Mouse (Mus musculus) spleen, adult 18-20 months (tissue): Measurements from ENCODE around the gene Chrnd.
A peak's percentile ranks its signal among the peaks of the same experiment; 100 is the strongest.

Experiments used
- DNase-seq, 2 experiments: peaks; one replicate each; pipeline ENCODE4 v3.0.0; 2022; ENCODE audit warnings: mixed read lengths in 2 of 2

The Chrnd gene

DNA sequence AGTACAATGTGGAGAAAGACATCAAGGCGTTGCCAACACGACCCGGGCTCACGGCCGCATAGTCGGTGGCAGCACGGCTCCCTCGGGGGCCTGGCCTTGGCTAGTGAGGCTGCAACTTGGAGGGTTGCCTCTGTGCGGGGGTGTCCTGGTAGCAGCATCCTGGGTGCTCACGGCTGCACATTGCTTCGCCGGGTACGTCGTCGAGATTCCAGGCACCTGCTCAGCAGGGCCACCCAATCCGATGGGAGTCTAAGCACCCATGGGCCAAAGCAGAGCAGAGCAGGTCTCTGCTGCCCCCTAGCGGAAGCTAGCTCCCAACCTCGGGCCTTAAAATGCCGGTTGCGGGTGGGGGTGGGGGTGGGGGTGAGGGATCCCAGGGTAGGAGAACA lies 5.7 kb upstream of the Chrnd start:
- DNase-seq, result peak; percentile 24 to 68

DNA sequence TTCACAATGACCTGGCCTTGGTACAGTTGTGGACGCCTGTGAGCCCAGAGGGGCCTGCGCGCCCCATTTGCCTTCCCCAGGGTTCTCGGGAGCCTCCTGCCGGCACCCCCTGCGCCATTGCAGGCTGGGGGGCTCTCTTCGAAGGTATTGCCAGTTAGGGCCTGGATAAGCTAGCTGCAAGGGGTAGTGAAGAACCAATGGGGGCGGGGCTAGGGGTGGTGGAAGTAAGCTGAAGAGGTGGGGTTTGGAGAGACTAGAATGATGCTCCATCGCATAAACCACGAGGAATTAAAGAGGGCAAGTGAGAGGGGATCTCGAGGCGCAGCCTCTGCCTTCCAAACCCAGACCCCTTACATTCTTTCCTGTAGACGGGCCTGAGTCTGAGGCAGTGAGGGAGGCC lies 4.9 kb upstream of the Chrnd start:
- no peak for DNase-seq

DNA sequence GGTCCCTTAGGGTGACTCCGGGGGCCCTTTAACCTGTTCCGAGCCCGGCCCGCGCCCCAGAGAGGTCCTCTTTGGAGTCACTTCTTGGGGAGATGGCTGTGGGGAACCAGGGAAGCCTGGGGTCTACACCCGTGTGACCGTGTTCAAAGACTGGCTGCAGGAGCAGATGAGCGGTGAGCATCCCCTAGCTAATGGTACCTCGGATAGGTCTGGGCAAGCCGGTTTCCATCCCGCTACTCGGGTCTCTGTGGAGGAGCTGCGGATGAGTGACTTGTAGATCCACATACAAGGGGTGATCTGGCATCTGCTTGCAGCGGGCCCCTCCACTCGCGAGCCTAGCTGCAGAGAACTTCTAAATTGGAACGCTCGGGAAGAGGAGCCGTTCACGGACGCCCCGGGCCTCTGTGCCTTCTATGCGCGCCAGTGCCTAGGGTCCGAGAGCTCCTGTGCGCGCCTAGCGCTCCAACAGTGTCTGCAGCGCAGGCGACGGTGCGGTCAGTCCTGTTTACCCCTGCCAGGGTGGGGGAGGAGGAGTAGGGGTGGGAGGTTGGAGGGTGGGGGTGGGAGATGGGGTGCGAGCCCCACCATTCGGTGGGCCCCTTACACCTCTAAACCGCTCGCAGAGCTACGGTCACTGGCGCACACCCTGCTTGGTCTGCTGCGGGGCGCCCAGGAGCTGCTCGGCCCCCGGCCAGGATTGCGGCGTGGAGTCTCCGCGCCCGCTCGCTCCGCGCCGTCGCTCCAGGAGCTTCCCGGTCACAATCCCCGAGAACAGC lies 4.0 kb upstream of the Chrnd start:
- no peak for DNase-seq

DNA sequence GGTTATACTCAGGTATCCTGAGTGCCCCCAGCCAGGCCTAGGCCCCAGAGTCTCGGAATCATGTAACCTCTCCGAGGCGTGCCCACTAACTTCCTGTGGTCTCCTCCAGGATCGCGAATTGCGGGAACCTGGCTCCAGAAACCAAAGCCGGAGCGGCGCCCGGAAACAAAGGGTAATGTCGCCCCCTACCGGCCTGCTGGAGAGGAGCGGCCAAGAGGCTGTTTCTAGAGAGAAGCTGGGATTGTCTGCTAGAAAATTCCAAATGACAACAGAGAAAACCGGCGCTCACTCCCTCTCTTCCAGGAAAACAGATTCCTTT lies 3.4 kb upstream of the Chrnd start:
- peak; percentile 19 to 58 for DNase-seq

DNA sequence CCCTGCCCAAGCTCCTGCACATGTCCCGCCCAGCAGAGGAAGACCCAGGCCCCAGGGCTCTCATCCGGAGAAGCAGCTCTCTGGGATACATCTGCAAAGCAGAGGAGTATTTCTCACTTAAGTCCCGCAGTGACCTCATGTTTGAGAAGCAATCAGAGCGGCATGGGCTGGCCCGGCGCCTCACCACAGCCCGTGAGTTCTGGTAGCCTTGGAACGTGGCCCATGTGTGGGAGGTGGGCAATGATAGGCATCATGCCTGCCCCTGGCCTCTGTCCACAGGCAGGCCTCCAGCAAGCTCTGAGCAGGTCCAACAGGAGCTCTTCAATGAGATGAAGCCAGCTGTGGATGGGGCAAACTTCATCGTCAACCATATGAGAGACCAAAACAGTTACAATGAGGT lies 6.9 kb downstream of the Chrnd start:
- no peak for DNase-seq

DNA sequence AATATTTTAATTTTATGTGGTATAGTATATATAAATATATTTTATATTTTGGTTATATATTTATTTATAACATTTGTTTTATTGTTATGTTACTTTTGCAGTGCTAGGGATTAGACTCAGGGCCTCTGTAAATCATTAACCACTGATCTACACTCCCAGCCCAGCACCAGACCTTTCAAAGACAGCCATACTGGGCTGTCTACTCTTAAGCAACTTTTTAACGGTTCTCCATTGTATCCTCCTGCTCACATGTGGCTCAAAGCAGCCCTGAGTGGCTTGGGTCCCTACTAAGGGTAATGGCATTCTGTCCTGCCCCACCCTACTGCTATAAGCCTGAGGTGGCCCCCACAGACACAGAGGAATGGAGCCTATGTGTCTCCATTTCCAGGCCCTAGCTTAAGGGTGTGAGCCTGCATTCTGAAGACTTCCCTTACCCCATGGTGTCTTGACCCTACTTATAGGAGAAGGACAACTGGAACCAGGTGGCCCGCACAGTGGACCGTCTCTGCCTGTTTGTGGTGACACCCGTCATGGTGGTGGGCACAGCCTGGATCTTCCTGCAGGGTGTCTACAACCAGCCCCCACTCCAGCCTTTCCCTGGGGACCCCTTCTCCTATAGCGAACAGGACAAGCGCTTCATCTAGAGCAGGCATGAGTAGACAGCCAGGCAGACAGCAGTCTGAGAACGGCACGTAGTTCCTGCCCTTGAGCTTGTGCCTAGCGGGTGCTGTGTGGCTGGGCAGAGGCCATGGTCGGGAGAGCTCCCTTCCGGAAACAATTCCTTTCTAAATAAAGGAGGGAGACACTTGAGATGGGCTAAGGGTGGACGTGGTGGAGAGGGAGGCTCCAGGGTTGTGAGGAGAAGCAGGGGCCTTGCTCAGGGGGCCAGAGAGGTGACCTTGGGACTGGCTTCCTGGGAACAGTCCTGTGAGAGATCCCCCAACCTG lies 8.0 kb downstream of the Chrnd start:
- no peak for DNase-seq

DNA sequence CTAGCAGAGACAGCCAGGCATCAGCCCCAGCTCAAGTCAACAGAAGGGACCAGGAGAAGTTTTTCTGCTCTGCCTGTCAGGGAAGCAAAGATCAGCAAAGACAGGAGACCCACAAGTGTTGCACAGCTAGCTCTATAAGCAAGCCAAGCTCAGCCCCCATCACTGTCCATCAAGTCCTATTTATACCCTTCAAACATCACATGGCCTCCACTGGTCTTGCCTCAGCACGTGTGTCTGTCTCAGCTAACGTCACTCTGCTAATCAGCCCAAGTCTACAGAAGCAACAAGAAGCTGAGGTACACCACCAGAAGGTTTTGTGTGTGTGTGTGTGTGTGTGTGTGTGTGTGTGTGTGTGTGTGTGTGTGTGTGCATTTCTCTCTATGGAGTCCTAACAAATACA lies 10.4 kb downstream of the Chrnd start:
- DNase-seq, result no peak

DNA sequence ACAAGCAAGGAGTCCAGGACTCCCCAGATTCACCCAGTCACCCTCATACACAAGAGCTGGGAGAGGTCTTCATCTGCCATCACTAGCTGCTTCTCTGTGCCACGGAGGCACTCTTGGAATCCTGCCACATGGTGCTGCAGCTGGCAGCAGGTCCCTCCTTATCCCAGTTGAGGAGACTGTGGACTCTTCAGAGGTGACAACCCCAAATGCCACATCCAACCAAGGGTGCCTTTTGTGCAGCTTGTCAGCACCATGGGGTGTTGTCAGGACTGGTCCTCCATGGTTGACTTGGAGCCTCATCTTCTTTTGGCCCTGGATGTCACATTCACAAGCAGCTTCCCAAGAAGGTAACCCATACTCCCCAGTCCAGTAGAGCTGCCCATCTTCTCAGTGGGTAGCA lies 11.4 kb downstream of the Chrnd start:
- DNase-seq, result no peak

DNA sequence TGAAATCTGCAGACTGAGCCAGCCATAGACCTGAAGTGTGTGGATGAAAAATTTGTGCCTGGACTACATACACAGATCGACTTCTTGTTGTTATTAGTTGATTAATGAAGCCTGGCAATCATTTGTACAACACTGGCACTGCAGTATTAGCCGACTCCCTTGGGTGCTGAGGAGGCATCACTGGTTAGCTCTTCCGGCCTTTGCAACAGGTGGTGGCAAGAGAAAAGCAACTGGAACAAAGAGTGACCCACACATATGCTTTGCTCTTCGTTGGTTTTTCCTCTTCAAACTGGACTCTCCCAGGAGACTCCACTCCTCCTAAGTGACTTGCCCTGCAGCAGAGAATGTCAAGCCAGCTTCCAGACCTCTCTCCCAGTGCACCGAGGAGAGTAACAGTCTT lies 13.4 kb downstream of the Chrnd start:
- DNase-seq, result no peak

DNA sequence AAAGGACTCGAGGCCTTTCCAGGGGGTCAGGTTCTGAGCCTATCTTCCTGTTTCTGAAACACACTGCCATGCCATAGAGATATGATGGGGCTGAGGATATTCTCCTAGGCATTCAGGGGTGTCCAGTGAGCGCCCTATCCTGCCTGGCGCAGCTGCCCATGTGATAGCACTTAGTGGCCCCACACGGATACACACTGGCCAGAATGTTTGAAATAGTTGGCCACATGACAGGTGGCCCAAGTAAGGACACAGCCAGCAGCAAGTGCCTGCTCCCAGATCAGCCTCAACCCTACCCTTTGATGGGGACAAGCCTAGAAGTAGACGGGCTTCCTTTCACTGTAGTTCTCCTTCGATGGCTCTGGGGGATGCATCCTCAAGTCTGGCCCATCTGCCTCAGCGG lies 14.1 kb downstream of the Chrnd start, which contains the start of gene Chrng:
Gene Chrng, plus strand, starts transcription at position 193 of the 400 bp plus-strand sequence.
- no peak for DNase-seq

DNA sequence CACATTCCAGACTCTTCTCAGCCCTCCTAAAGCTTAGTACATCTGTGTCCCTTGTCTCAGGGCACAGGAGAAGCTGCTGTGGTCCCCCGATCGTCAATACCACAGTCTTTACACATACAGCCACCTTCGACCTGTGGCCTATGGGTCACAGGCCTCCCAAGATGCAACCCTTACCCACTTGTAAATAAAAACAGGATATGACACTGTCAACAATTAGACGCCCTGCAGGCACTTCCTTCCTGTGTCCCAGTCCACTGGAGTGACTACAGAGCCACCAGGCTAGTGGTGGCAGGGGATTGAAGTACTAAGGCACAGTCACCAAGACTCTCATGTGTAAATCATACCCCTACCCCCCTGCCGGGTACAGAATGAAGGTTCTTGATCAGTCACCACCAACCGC lies 14.6 kb downstream of the Chrnd start:
- DNase-seq, result no peak

DNA sequence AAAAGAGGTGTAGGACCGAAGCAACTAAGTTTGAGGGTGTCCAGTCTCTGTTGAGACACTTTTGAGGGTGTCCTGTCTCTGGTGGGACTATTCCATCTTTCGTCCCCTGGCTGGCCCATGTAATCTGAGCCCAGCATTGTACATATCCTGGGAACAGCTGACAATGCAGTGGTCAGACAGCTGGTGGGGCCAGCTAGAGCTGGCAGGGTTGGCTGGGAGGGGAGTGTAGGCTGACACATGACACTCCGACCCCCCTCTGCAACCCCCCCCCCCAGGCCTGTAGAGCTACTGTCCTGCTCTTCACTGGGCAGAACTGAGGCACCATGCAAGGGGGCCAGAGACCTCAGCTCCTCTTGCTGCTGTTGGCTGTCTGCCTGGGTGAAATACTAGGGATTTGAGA lies 15.1 kb downstream of the Chrnd start:
- no peak for DNase-seq

DNA sequence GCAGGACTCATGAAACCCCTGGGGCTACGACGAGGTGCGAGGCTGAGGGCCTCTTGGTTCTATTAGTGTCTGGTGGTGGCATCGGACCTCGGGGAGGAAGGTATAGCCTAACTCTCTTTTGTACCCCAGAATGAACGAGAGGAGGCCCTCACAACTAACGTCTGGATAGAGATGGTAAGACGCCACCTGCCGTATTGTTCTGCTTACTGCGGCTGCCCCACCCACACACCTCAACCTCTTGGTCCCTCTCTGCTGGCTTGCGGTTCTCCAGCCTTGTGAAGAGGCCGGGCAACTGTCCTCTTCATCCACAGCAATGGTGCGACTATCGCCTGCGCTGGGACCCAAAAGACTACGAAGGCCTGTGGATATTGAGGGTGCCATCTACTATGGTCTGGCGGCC lies 15.9 kb downstream of the Chrnd start:
- DNase-seq, result no peak

DNA sequence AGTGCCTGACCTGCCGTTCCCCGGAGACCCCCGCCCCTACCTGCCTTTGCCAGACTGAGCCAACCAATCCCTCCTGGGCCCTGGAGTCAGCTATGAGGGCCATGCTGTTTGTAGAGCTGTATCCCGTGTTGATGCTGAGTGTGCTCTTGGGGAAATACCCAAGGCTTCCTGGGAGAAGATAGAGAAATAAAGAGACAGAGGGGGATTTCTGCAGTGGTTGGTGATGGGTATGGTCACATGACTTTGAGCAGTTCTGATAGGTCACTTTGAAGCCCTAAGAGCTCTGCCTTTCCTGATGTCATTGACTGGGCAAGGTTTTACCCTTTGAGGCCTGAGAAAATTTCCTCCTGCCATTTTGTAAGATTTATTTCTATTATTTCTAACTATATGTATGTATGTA lies 21.0 kb downstream of the Chrnd start:
- DNase-seq, result no peak

DNA sequence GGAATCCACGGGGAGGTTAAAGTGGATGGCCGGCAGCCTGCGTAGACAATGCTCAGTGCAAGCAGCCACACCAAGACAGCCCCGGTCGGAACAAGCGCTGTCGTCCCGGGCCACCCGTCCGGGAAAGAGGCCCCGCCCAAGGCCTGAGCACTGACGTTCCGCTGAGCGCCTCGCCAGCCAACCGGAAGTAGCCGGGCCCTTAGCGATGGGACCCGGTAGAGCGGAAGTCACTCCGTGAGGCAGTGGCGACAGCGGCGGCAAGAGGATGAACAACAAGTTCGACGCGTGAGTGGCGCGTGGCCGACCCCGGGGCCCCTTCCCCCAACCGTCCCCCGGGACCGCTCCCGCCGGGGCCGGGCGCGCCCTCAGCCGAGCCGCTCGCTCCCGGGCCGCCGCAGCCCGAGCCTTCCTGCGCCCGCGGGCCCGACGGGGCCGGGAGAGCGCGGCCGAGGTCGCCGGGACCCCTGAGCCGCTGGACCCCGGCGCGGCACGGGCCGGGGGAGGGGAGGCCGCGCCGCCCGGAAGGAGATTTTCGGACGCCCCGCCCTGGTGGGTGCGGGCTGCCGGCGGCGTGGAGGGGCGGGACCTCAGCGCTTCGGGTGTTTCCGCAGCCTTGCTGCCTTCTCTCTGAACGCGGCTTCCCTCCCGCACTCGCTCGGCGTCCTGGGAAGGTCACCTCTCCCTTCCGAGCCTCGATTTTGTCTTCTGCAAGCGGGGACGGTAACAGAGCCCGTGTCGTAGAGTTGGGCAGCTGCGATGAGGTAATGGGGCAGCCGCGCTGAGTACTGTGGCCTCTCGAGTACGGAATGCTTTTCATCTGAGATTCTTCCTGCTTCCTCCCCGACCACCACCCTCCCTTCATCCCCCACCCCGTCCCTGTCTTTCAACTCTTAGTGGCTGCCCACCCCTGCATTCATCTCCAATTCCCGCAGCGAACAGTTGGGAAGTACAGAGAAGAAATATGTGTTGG lies 23.6 kb downstream of the Chrnd start, which contains the start of gene Eif4e2:
Gene Eif4e2, plus strand, starts transcription at position 180 of the 970 bp plus-strand sequence.
- DNase-seq, result peak; percentile 88 to 89

DNA sequence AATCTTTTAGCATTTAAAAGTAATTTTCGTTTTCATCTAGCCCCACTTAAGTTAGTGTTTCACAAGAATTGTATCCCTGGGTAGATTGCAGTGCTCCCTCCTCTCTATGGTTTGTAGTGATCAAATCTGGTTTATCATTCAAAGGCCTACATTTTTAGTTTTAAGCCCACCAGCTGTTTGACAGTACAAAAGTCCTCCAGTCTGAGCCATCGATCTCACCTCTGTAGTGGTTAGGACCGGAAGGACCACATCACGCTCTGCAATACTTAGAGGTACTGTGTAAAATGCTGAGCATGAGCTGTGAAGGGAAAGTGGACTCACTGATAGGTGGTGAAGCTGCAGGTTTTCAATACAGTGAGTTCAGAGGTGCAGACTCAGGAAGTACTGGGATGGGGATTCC lies 24.3 kb downstream of the Chrnd start:
- no peak for DNase-seq

DNA sequence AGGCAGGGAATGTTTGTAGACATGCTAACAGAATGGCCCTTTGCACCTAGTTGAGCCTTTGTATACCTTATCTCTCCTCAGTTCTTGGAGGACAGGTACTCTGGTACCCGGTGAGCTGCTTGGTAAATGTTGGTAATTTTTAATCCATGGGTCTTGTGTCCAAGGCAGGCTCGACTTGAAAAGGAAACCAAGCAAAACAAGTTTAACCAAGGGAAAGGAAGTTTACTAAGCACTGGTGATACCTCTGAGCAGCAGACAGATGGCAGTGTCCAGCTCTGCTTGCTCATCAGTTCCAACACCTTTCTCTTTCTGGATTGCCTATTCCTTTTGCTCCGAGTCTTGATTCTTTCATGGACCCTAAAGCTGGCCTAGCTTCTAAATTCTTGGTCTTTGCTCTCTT lies 27.5 kb downstream of the Chrnd start:
- no peak for DNase-seq

DNA sequence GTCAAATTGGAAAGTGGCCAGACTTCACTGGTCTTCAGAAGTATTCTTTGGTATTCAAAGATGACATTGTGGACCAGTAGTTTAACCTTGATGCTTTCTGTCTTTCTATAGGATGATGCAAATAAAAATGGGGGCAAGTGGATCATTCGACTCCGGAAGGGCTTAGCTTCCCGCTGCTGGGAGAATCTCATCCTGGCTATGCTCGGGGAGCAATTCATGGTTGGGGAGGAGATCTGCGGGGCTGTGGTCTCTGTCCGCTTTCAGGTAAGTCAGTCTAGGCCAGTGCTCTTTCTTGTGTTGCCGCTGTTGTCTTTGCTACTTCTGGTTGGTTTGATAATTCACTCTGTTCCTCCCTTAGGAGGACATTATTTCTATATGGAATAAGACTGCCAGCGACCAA lies 35.3 kb downstream of the Chrnd start:
- no peak for DNase-seq

DNA sequence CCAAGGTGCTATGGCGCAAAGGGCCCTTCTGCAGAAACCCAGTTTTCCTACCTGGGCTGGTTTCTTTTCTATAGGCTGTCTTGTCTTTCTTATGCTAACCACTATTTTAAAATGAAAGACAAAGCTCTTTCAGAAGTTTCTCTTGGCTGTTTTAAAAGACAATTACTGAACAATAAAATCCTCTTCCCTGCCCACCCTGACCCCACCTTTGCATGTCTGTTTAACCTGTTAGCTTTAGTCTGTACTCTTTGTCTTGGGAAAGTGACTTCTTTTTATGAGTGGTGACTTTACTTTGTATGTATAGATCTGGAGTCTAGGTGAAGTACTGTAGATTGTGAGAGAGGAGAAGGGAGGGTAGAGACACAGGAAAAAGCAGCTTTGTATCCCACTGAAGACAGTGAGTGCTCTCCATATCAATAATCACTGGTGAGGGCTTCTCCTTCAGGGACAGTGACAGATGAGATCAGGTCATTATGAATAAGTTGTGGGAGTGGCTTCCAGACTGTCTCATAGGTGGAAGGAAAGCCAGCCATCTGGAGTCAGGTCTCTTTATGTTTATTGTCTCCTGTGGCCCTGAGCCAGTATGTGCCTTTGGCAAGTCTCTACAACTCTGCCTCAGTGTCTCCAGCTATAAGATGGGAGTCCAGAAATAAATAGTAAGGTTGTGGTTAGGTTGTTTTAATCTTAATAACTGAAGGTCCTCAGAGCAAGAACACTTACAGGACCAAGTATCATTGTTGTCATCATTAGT lies 36.2 kb downstream of the Chrnd start:
- no peak for DNase-seq

DNA sequence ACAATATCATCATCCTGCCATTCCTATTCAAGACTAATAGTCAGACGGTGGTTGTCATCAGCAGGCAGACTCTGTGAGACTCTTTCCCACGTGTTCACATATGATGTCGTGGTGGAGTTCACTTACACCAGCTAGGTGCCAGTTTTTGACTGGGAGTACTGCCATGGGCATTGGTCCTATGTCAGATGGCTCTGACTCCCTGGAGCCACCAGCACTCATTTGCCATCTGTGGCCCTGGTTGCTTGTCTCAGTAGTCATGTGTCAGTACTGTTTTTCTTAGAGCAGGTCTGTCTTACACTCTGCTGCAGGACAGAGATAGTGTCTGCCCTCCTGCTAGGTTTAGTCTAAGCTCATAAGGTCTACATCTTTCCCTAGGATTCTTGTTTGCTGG lies 36.7 kb downstream of the Chrnd start:
- no peak for DNase-seq

DNA sequence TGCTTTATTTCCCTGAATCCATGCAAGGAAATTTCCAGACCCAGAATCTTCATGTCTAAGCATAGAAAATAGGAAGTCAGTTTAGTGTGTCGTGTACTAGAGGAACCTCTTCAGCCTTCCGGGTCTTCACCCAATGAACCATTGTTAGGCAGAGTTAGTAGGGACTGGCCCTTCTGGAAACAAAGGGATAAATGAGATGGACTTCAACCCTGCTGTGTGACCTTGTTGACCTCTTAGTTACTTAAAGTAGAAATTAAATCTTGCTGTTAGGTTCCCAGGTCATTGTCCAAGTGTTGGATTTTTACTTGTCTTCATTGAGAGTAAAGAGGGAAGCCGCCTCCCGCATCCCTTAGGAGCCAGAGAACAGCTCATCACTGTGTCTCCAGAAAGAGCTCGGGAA lies 40.2 kb downstream of the Chrnd start:
- DNase-seq, result no peak

DNA sequence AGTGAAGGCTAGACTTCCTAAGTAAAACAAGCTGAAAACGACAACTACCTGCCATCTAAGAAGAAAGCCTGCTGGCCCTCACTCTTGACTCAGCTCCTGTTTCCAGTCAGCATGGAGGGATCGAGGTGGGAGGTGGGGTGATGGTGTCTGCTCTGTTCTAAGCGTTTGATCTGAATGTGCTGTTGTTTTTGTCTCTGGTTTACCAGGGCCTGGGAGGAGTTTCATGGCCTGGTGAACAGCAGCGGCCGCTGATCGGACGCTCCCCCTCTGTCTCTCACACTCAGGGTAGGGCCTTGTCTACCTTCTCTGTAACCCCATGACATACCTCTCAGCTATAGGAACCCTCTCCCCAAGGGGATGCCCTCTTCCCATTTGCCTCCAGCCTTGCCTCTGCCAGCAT lies 41.8 kb downstream of the Chrnd start:
- DNase-seq, result no peak
